Mouse (Mus musculus): ENCODE data around the gene Ptpro. TPM values are rescaled to one million over a fixed set of nuclear protein-coding genes. Genes with fewer than 3 reads are reported as not detected.

Ptpro gene
- polyA plus RNA-seq, 1 experiment from 2014 or later, result 16.0 TPM

- Histone ChIP-seq H3K27ac (ENCODE audit: low read depth, low read length) (no peak overlapping the region), H3K4me3 (ENCODE audit: low read depth, low read length) (no peak overlapping the region), H3K4me2 (replicated peaks; ENCODE audit: low read depth, low read length) (no peak overlapping the region), H3K36me3 (ENCODE audit: control insufficient read depth, insufficient read depth, low read length) (no peaks in the 10 kb centered on the region), H3K9me3 (ENCODE audit: control insufficient read depth, low read length) (no peaks in the 10 kb centered on the region), H3K9ac (ENCODE audit: low read depth, low read length) (no peak overlapping the region), H3K4me1 (replicated peaks; ENCODE audit: control insufficient read depth, insufficient read depth, low read length) (no peaks in the 10 kb centered on the region), H3K27me3 (ENCODE audit: control insufficient read depth, insufficient read depth, low read length) (no peaks in the 10 kb centered on the region)
- DNase-seq (ENCODE audit: low spot score) (no peak), ATAC-seq (ENCODE audit: low FRiP score) (no peak)
- WGBS, result 55% methylated on average over 9 of the region's 9 CpGs
These were observed 130.4 kb downstream of the Ptpro start for GRCm38 (mm10) chr6:137382546-137382945.

GRCm38 (mm10) chr6:137386344-137386743 lies 134.2 kb downstream of the Ptpro start:
- Histone ChIP-seq H3K27ac (ENCODE audit: low read depth, low read length) (no peak overlapping the region), H3K36me3 (ENCODE audit: control insufficient read depth, insufficient read depth, low read length) (no peaks in the 10 kb centered on the region), H3K27me3 (ENCODE audit: control insufficient read depth, insufficient read depth, low read length) (no peaks in the 10 kb centered on the region), H3K9me3 (ENCODE audit: control insufficient read depth, low read length) (no peaks in the 10 kb centered on the region), H3K4me2 (replicated peaks; ENCODE audit: low read depth, low read length) (no peak overlapping the region), H3K4me1 (replicated peaks; ENCODE audit: control insufficient read depth, insufficient read depth, low read length) (no peaks in the 10 kb centered on the region), H3K9ac (ENCODE audit: low read depth, low read length) (no peak overlapping the region), H3K4me3 (ENCODE audit: low read depth, low read length) (no peak overlapping the region)
- DNase-seq (ENCODE audit: low spot score) (no peak), ATAC-seq (ENCODE audit: low FRiP score) (no peak)
- 87% methylated on average over 4 of the region's 4 CpGs for WGBS

GRCm38 (mm10) chr6:137386935-137387334 lies 134.8 kb downstream of the Ptpro start:
- no peaks in the 10 kb centered on the region for H3K27me3 ChIP-seq (ENCODE audit: control insufficient read depth, insufficient read depth, low read length)
- 39% methylated on average over 4 of the region's 4 CpGs for WGBS

GRCm38 (mm10) chr6:137395075-137395474 lies 143.0 kb downstream of the Ptpro start:
- 84% methylated on average over 7 of the region's 7 CpGs for WGBS
- ATAC-seq (ENCODE audit: low FRiP score), result no peak

More at GRCm38 (mm10) chr6:137386935-137387334, 134.8 kb downstream of the Ptpro start:
- Histone ChIP-seq H3K9ac (ENCODE audit: low read depth, low read length) (no peak overlapping the region), H3K9me3 (ENCODE audit: control insufficient read depth, low read length) (no peaks in the 10 kb centered on the region), H3K4me2 (replicated peaks; ENCODE audit: low read depth, low read length) (no peak overlapping the region), H3K4me1 (replicated peaks; ENCODE audit: control insufficient read depth, insufficient read depth, low read length) (no peaks in the 10 kb centered on the region), H3K36me3 (ENCODE audit: control insufficient read depth, insufficient read depth, low read length) (no peaks in the 10 kb centered on the region), H3K4me3 (ENCODE audit: low read depth, low read length) (no peak overlapping the region), H3K27ac (ENCODE audit: low read depth, low read length) (no peak overlapping the region)
- DNase-seq (ENCODE audit: low spot score) (no peak), ATAC-seq (ENCODE audit: low FRiP score) (no peak)

GRCm38 (mm10) chr6:137396106-137396793 lies 144.1 kb downstream of the Ptpro start:
- H3K4me2 ChIP-seq (replicated peaks; ENCODE audit: low read depth, low read length), result no peak overlapping the region
- H3K4me1 ChIP-seq (replicated peaks; ENCODE audit: control insufficient read depth, insufficient read depth, low read length), result no peaks in the 10 kb centered on the region
- DNase-seq (ENCODE audit: low spot score), result no peak
- H3K36me3 ChIP-seq (ENCODE audit: control insufficient read depth, insufficient read depth, low read length), result no peaks in the 10 kb centered on the region
- no peaks in the 10 kb centered on the region for H3K27me3 ChIP-seq (ENCODE audit: control insufficient read depth, insufficient read depth, low read length)
- ATAC-seq (ENCODE audit: low FRiP score), result no peak
- H3K9me3 ChIP-seq (ENCODE audit: control insufficient read depth, low read length), result no peaks in the 10 kb centered on the region
- H3K9ac ChIP-seq (ENCODE audit: low read depth, low read length), result no peak overlapping the region
- no peak overlapping the region for H3K27ac ChIP-seq (ENCODE audit: low read depth, low read length)
- H3K4me3 ChIP-seq (ENCODE audit: low read depth, low read length), result no peak overlapping the region
- 80% methylated on average over 4 of the region's 4 CpGs for WGBS

More at GRCm38 (mm10) chr6:137395075-137395474, 143.0 kb downstream of the Ptpro start:
- H3K4me1 ChIP-seq (replicated peaks; ENCODE audit: control insufficient read depth, insufficient read depth, low read length), result no peaks in the 10 kb centered on the region
- no peak overlapping the region for H3K27ac ChIP-seq (ENCODE audit: low read depth, low read length)
- no peaks in the 10 kb centered on the region for H3K36me3 ChIP-seq (ENCODE audit: control insufficient read depth, insufficient read depth, low read length)
- no peak overlapping the region for H3K4me3 ChIP-seq (ENCODE audit: low read depth, low read length)
- no peaks in the 10 kb centered on the region for H3K27me3 ChIP-seq (ENCODE audit: control insufficient read depth, insufficient read depth, low read length)
- no peak overlapping the region for H3K4me2 ChIP-seq (replicated peaks; ENCODE audit: low read depth, low read length)
- DNase-seq (ENCODE audit: low spot score), result no peak
- no peak overlapping the region for H3K9ac ChIP-seq (ENCODE audit: low read depth, low read length)
- H3K9me3 ChIP-seq (ENCODE audit: control insufficient read depth, low read length), result no peaks in the 10 kb centered on the region

GRCm38 (mm10) chr6:137397358-137397757 lies 145.2 kb downstream of the Ptpro start:
- ATAC-seq (ENCODE audit: low FRiP score) (no peak), DNase-seq (ENCODE audit: low spot score) (no peak)
- WGBS, result 82% methylated on average over 2 of the region's 2 CpGs

GRCm38 (mm10) chr6:137404196-137404595 lies 152.1 kb downstream of the Ptpro start:
- Histone ChIP-seq H3K4me3 (ENCODE audit: low read depth, low read length) (no peak overlapping the region), H3K4me1 (replicated peaks; ENCODE audit: control insufficient read depth, insufficient read depth, low read length) (no peaks in the 10 kb centered on the region), H3K9ac (ENCODE audit: low read depth, low read length) (no peak overlapping the region), H3K9me3 (ENCODE audit: control insufficient read depth, low read length) (no peaks in the 10 kb centered on the region), H3K4me2 (replicated peaks; ENCODE audit: low read depth, low read length) (no peak overlapping the region), H3K27me3 (ENCODE audit: control insufficient read depth, insufficient read depth, low read length) (no peaks in the 10 kb centered on the region), H3K27ac (ENCODE audit: low read depth, low read length) (no peak overlapping the region), H3K36me3 (ENCODE audit: control insufficient read depth, insufficient read depth, low read length) (no peaks in the 10 kb centered on the region)
- no peak for DNase-seq (ENCODE audit: low spot score)
- no peak for ATAC-seq (ENCODE audit: low FRiP score)
- 85% methylated on average over 4 of the region's 4 CpGs for WGBS

More at GRCm38 (mm10) chr6:137397358-137397757, 145.2 kb downstream of the Ptpro start:
- Histone ChIP-seq H3K4me3 (ENCODE audit: low read depth, low read length) (no peak overlapping the region), H3K27me3 (ENCODE audit: control insufficient read depth, insufficient read depth, low read length) (no peaks in the 10 kb centered on the region), H3K4me1 (replicated peaks; ENCODE audit: control insufficient read depth, insufficient read depth, low read length) (no peaks in the 10 kb centered on the region), H3K9me3 (ENCODE audit: control insufficient read depth, low read length) (no peaks in the 10 kb centered on the region), H3K36me3 (ENCODE audit: control insufficient read depth, insufficient read depth, low read length) (no peaks in the 10 kb centered on the region), H3K27ac (ENCODE audit: low read depth, low read length) (no peak overlapping the region), H3K9ac (ENCODE audit: low read depth, low read length) (no peak overlapping the region), H3K4me2 (replicated peaks; ENCODE audit: low read depth, low read length) (no peak overlapping the region)

- Histone ChIP-seq H3K9ac (ENCODE audit: low read depth, low read length) (no peak overlapping the region), H3K4me3 (ENCODE audit: low read depth, low read length) (no peak overlapping the region), H3K27me3 (ENCODE audit: control insufficient read depth, insufficient read depth, low read length) (no peaks in the 10 kb centered on the region), H3K36me3 (ENCODE audit: control insufficient read depth, insufficient read depth, low read length) (no peaks in the 10 kb centered on the region), H3K9me3 (ENCODE audit: control insufficient read depth, low read length) (no peaks in the 10 kb centered on the region), H3K4me2 (replicated peaks; ENCODE audit: low read depth, low read length) (no peak overlapping the region), H3K27ac (ENCODE audit: low read depth, low read length) (no peak overlapping the region), H3K4me1 (replicated peaks; ENCODE audit: control insufficient read depth, insufficient read depth, low read length) (no peaks in the 10 kb centered on the region)
- no peak for ATAC-seq (ENCODE audit: low FRiP score)
- no peak for DNase-seq (ENCODE audit: low spot score)
- WGBS, result 89% methylated on average over 2 of the region's 2 CpGs
These were observed 153.6 kb downstream of the Ptpro start for GRCm38 (mm10) chr6:137405690-137406089.

- H3K27ac ChIP-seq (ENCODE audit: low read depth, low read length), result no peak overlapping the region
- ATAC-seq (ENCODE audit: low FRiP score), result no peak
- no peak overlapping the region for H3K4me2 ChIP-seq (replicated peaks; ENCODE audit: low read depth, low read length)
- no peak overlapping the region for H3K9ac ChIP-seq (ENCODE audit: low read depth, low read length)
- H3K4me3 ChIP-seq (ENCODE audit: low read depth, low read length), result no peak overlapping the region
- no peaks in the 10 kb centered on the region for H3K9me3 ChIP-seq (ENCODE audit: control insufficient read depth, low read length)
- DNase-seq (ENCODE audit: low spot score), result no peak
- H3K36me3 ChIP-seq (ENCODE audit: control insufficient read depth, insufficient read depth, low read length), result no peaks in the 10 kb centered on the region
- no peaks in the 10 kb centered on the region for H3K4me1 ChIP-seq (replicated peaks; ENCODE audit: control insufficient read depth, insufficient read depth, low read length)
- H3K27me3 ChIP-seq (ENCODE audit: control insufficient read depth, insufficient read depth, low read length), result no peaks in the 10 kb centered on the region
- whole genome bisulfite sequencing, result 74% methylated on average over 3 of the region's 3 CpGs
These were observed 158.4 kb downstream of the Ptpro start for GRCm38 (mm10) chr6:137410510-137410909.

Measured in hindbrain, embryonic 11.5 days (tissue).